9 mouse cellular contexts compared by ENCODE assay signal in genomic region chr4:87650837-87651236, GRCm38 (mm10).
DNase-seq lines count a peak whose midpoint lies in the region; ATAC-seq lines count a peak whose summit lies in the region.
"Had no signal": no experiment of that assay in that cellular context is flagged by ENCODE, and none has a peak within 500 bp of the region (broad histone marks: within the 10 kb centered on the region; RNA-seq: fewer than 3 reads in every experiment).

No protein-coding gene starts in this region.

- peak; percentile 26 for DNase-seq in hindbrain, embryonic 11.5 days (ENCODE audit: low spot score)
- DNase-seq in hindbrain, embryonic 10.5 days (ENCODE audit: low spot score), result no peak
- peak; percentile 48 for DNase-seq in embryo, embryonic 10 days (ENCODE audit: low spot score)
- DNase-seq in layer of hippocampus, adult 9-11 months, result peak; percentile 22
- DNase-seq in B cell, adult 2 months, result no peak
- no peak for DNase-seq in testis, postnatal 10 days (ENCODE audit: low spot score)

- ATAC-seq in hindbrain, embryonic 11.5 days (ENCODE audit: low FRiP score), result no peak
- ATAC-seq in cerebellum, adult (ENCODE audit: insufficient number of reproducible peaks, low FRiP score, low TSS enrichment), result peak; percentile 53; the same call in 1 of the 2 replicates
- ATAC-seq in liver, embryonic 12.5 days, result no peak
- ATAC-seq: intestine, postnatal 0 days had no signal

- WGBS in hindbrain, embryonic 11.5 days, result 23% methylated on average over 6 of the region's 6 CpGs
- 22% methylated on average over 6 of the region's 6 CpGs for WGBS in hindbrain, embryonic 10.5 days
- WGBS in liver, embryonic 12.5 days (ENCODE audit: insufficient replicate concordance), result 62% methylated on average over 6 of the region's 6 CpGs

- no peaks in the 10 kb centered on the region for H3K27me3 ChIP-seq in hindbrain, embryonic 11.5 days (ENCODE audit: control insufficient read depth, insufficient read depth, low read length)
- H3K27me3 ChIP-seq in hindbrain, embryonic 10.5 days (ENCODE audit: insufficient read depth, poor library complexity, severe bottlenecking), result no peaks in the 10 kb centered on the region
- peaks cover 3% of the 10 kb centered on the region; the same call in 1 of the 2 replicates for H3K27me3 ChIP-seq in liver, embryonic 12.5 days (replicated peaks)

- H3K4me3 ChIP-seq in hindbrain, embryonic 11.5 days (ENCODE audit: low read depth, low read length), result no peak overlapping the region
- no peak overlapping the region for H3K4me3 ChIP-seq in hindbrain, embryonic 10.5 days
- H3K4me3 ChIP-seq in liver, embryonic 12.5 days, result no peak overlapping the region

- H3K36me3 ChIP-seq in hindbrain, embryonic 11.5 days (ENCODE audit: control insufficient read depth, insufficient read depth, low read length), result no peaks in the 10 kb centered on the region
- H3K36me3 ChIP-seq in hindbrain, embryonic 10.5 days, result no peaks in the 10 kb centered on the region
- H3K36me3 ChIP-seq in liver, embryonic 12.5 days, result no peaks in the 10 kb centered on the region

- H3K4me1 ChIP-seq in hindbrain, embryonic 11.5 days (replicated peaks; ENCODE audit: control insufficient read depth, insufficient read depth, low read length), result peaks cover 2% of the 10 kb centered on the region; the same call in 1 of the 2 replicates
- H3K4me1 ChIP-seq in hindbrain, embryonic 10.5 days (replicated peaks), result peaks cover 49% of the 10 kb centered on the region
- no peaks in the 10 kb centered on the region for H3K4me1 ChIP-seq in liver, embryonic 12.5 days

- no peaks in the 10 kb centered on the region for H3K9me3 ChIP-seq in hindbrain, embryonic 11.5 days (ENCODE audit: control insufficient read depth, low read length)
- no peaks in the 10 kb centered on the region for H3K9me3 ChIP-seq in hindbrain, embryonic 10.5 days
- H3K9me3 ChIP-seq in liver, embryonic 12.5 days (replicated peaks), result no peaks in the 10 kb centered on the region

- no peak overlapping the region for H3K4me2 ChIP-seq in hindbrain, embryonic 11.5 days (replicated peaks; ENCODE audit: low read depth, low read length)
- no peak overlapping the region for H3K4me2 ChIP-seq in liver, embryonic 12.5 days

- no peak overlapping the region for H3K27ac ChIP-seq in hindbrain, embryonic 11.5 days (ENCODE audit: low read depth, low read length)
- H3K27ac ChIP-seq in hindbrain, embryonic 10.5 days, result no peak overlapping the region
- H3K27ac ChIP-seq in liver, embryonic 12.5 days, result no peak overlapping the region

- H3K9ac ChIP-seq in hindbrain, embryonic 11.5 days (ENCODE audit: low read depth, low read length), result no peak overlapping the region
- no peak overlapping the region for H3K9ac ChIP-seq in liver, embryonic 12.5 days

Comparison
In these comparisons a context has a peak if more than half of its experiments do, and no peak if none do; other contexts are left out.
1. DNase-seq: peak in hindbrain, embryonic 11.5 days (single experiment), embryo, embryonic 10 days (single experiment) and layer of hippocampus, adult 9-11 months (single experiment); none in hindbrain, embryonic 10.5 days (single experiment), B cell, adult 2 months (0 of 2) and testis, postnatal 10 days (single experiment).